Mouse (Mus musculus) liver, adult 2 months (tissue): ENCODE measurements at regions not wholly inside any gene's neighbourhood (a gene's known extent, or its start where the extent isn't known, plus 50 kb on each side); places are given as distances from the start of the nearest gene placed in this dataset.

ENCODE experiments used
- CTCF ChIP-seq: fragments of 200-500 bp; IDR thresholded peaks from 2 replicates; pipeline ENCODE4 v1.5.1; 2011; ENCODE audit warnings: low read depth, low read length, control low read depth
- POLR2A ChIP-seq: fragments of 200-500 bp; IDR thresholded peaks from 2 replicates; pipeline ENCODE4 v1.6.1; 2011; ENCODE audit warnings: low read length, control low read depth; ENCODE audit not compliant: insufficient read depth; ENCODE audit errors: extremely low read depth

- no peak for TF ChIP-seq POLR2A
- no peak for TF ChIP-seq CTCF
Measured at GRCm38 (mm10) chr4:4380024-4380590, 302.8 kb upstream of the Sdr16c6 start.
